Mouse (Mus musculus): ENCODE results near the gene Rpn1. TPM values are rescaled to one million over a fixed set of nuclear protein-coding genes. Genes with fewer than 3 reads are reported as not detected.

Rpn1 gene
- polyA plus RNA-seq, 1 experiment from 2014 or later = 299 TPM

GRCm38 (mm10) chr6:88131521-88131920, 47.2 kb downstream of the Rpn1 start:
- no peak overlapping the region for H3K27ac ChIP-seq (replicated peaks)
- no peak for ATAC-seq (ENCODE audit: low read depth)
- no peaks in the 10 kb centered on the region for H3K36me3 ChIP-seq
- peaks cover 24% of the 10 kb centered on the region for H3K4me1 ChIP-seq (replicated peaks)
- WGBS = 30% methylated on average over 5 of the region's 5 CpGs
- H3K9me3 ChIP-seq = no peaks in the 10 kb centered on the region
- no peak overlapping the region for H3K4me3 ChIP-seq
- H3K9ac ChIP-seq = peak overlapping the region; percentile 58
- peaks cover 11% of the 10 kb centered on the region; the same call in 1 of the 2 replicates for H3K27me3 ChIP-seq
- peak overlapping the region; percentile 45 for H3K4me2 ChIP-seq

GRCm38 (mm10) chr6:88132051-88132450, 47.8 kb downstream of the Rpn1 start:
- Histone ChIP-seq H3K27ac (replicated peaks) (no peak overlapping the region), H3K4me3 (no peak overlapping the region), H3K4me1 (replicated peaks) (peaks cover 29% of the 10 kb centered on the region), H3K4me2 (peak overlapping the region; percentile 45), H3K36me3 (no peaks in the 10 kb centered on the region), H3K9ac (peak overlapping the region; percentile 58), H3K9me3 (no peaks in the 10 kb centered on the region), H3K27me3 (peaks cover 11% of the 10 kb centered on the region; the same call in 1 of the 2 replicates)
- WGBS = 3% methylated on average over 17 of the region's 17 CpGs
- ATAC-seq (ENCODE audit: low read depth) = peak; percentile 52

GRCm38 (mm10) chr6:88133061-88133460, 48.8 kb downstream of the Rpn1 start:
- 85% methylated on average over 6 of the region's 6 CpGs for WGBS
- Histone ChIP-seq H3K9ac (no peak overlapping the region), H3K4me1 (replicated peaks) (peaks cover 29% of the 10 kb centered on the region), H3K9me3 (no peaks in the 10 kb centered on the region), H3K36me3 (no peaks in the 10 kb centered on the region), H3K4me2 (no peak overlapping the region), H3K27ac (replicated peaks) (no peak overlapping the region), H3K27me3 (peaks cover 11% of the 10 kb centered on the region; the same call in 1 of the 2 replicates), H3K4me3 (no peak overlapping the region)
- no peak for ATAC-seq (ENCODE audit: low read depth)

DNA sequence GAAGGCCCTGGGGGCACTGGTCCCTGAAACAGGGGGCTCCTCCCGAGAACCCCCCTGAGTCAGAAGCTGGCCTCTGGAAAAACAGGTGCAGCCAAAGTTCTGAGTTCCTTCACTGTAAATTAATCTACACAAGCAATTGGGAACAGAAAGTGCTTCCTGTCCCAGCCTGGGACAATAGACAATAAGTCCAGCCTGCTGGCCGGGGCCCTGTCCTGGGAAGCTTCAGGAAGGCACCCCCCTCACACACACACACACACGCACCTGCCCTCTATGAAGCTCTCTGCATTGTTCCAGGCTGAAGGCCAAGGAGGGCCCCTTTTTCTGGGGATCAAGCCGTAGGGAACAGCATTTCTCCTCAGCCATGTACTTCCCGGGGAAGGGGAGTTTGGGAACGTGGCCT, 49.6 kb downstream of the Rpn1 start:
- no peak overlapping the region for H3K27ac ChIP-seq (replicated peaks)
- H3K4me2 ChIP-seq = no peak overlapping the region
- no peaks in the 10 kb centered on the region for H3K36me3 ChIP-seq
- no peak overlapping the region for H3K4me3 ChIP-seq
- H3K9ac ChIP-seq = no peak overlapping the region
- 54% methylated on average over 6 of the region's 6 CpGs for WGBS
- no peaks in the 10 kb centered on the region for H3K9me3 ChIP-seq
- ATAC-seq (ENCODE audit: low read depth) = no peak
- H3K27me3 ChIP-seq = peaks cover 11% of the 10 kb centered on the region; the same call in 1 of the 2 replicates
- H3K4me1 ChIP-seq (replicated peaks) = peaks cover 29% of the 10 kb centered on the region

- H3K9me3 ChIP-seq = no peaks in the 10 kb centered on the region
- 35% methylated on average over 15 of the region's 15 CpGs for WGBS
- H3K4me3 ChIP-seq = peak overlapping the region; percentile 14; the same call in 1 of the 2 replicates
Measured at GRCm38 (mm10) chr6:88136201-88136631, 51.9 kb downstream of the Rpn1 start.

DNA sequence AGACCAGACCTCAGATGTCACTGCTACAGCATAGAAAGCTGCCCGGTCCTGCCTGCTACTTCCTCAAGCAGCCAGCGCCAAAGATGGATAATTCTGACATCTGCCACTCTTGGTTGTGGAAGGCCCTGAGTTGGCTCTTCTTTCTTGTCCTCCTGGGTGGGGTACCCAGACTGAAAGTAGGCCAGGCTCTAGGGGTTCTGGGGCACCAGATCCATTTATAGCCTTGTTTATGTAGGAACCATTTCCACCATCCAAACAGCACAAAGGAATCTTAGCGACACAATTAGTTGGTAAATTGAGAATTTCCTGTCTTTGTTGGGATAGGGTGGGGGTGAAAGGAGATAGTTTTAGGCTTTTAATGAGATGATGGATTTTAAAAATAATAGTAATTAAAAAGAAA, 54.2 kb downstream of the Rpn1 start:
- Histone ChIP-seq H3K4me2 (no peak overlapping the region), H3K9ac (no peak overlapping the region), H3K36me3 (no peaks in the 10 kb centered on the region), H3K4me3 (no peak overlapping the region), H3K27ac (replicated peaks) (no peak overlapping the region), H3K4me1 (replicated peaks) (peaks cover 17% of the 10 kb centered on the region), H3K27me3 (peaks cover 7% of the 10 kb centered on the region; the same call in 1 of the 2 replicates), H3K9me3 (no peaks in the 10 kb centered on the region)
- ATAC-seq (ENCODE audit: low read depth) = no peak
- 89% methylated on average over 3 of the region's 3 CpGs for WGBS

More at GRCm38 (mm10) chr6:88136201-88136631, 51.9 kb downstream of the Rpn1 start:
- Histone ChIP-seq H3K36me3 (no peaks in the 10 kb centered on the region), H3K4me2 (peak overlapping the region; percentile 49), H3K27ac (replicated peaks) (no peak overlapping the region), H3K9ac (peak overlapping the region; percentile 23; the same call in 1 of the 2 replicates), H3K4me1 (replicated peaks) (peaks cover 29% of the 10 kb centered on the region), H3K27me3 (peaks cover 7% of the 10 kb centered on the region; the same call in 1 of the 2 replicates)
- no peak for ATAC-seq (ENCODE audit: low read depth)

GRCm38 (mm10) chr6:88140264-88140663, 56.0 kb downstream of the Rpn1 start:
- Histone ChIP-seq H3K4me3 (no peak overlapping the region), H3K4me1 (replicated peaks) (peaks cover 14% of the 10 kb centered on the region), H3K27ac (replicated peaks) (no peak overlapping the region), H3K4me2 (no peak overlapping the region), H3K9me3 (no peaks in the 10 kb centered on the region), H3K36me3 (no peaks in the 10 kb centered on the region), H3K27me3 (peaks cover 7% of the 10 kb centered on the region; the same call in 1 of the 2 replicates), H3K9ac (no peak overlapping the region)
- WGBS = 66% methylated on average over 8 of the region's 8 CpGs
- no peak for ATAC-seq (ENCODE audit: low read depth)

DNA sequence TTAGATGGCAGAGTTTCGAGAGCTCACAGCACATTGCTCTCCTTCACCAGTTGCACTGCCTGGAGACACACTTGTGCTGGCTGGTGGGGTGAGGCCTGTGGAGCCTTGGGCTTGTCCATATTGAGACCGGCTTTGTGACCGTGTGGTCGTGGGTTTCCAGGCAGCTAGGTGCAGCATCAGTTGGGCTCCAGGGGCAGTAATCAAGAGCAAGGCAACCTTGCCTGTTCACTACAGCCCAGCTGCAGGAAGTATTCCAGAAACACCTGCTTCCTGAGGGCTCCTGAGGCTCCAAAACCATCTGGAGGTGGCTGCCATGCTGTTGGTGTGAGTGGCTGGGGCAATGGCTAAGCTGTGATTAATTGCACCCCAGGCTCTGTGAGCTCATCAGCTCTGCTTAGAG, 61.5 kb downstream of the Rpn1 start:
- no peak overlapping the region for H3K4me3 ChIP-seq
- H3K36me3 ChIP-seq = no peaks in the 10 kb centered on the region
- peaks cover 16% of the 10 kb centered on the region for H3K4me1 ChIP-seq (replicated peaks)
- H3K9ac ChIP-seq = no peak overlapping the region
- H3K4me2 ChIP-seq = no peak overlapping the region
- ATAC-seq (ENCODE audit: low read depth) = no peak
- 71% methylated on average over 4 of the region's 4 CpGs for WGBS
- H3K27ac ChIP-seq (replicated peaks) = no peak overlapping the region
- H3K27me3 ChIP-seq = no peaks in the 10 kb centered on the region
- H3K9me3 ChIP-seq = no peaks in the 10 kb centered on the region

DNA sequence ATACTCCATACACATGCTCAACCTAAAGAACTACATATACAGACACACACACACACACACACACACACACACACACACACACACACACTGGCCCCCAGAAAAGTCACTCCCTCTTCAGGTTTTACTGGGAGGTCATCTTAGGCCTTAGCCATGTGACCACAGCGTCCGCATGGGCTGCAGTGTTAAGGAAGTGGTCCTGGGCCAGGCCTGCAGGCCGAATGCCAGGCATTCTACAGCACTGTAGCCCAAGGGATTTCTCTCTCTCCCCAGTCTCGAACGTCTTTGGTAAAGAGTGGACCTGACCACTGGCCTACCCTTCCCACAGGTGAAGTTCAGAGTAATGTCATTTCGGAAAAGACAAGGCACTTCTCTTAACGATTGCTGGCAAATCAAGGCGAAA, 62.3 kb downstream of the Rpn1 start:
- H3K9me3 ChIP-seq = no peaks in the 10 kb centered on the region
- ATAC-seq (ENCODE audit: low read depth) = no peak
- no peak overlapping the region for H3K27ac ChIP-seq (replicated peaks)
- no peaks in the 10 kb centered on the region for H3K36me3 ChIP-seq
- no peak overlapping the region for H3K4me2 ChIP-seq
- peaks cover 16% of the 10 kb centered on the region for H3K4me1 ChIP-seq (replicated peaks)
- H3K9ac ChIP-seq = no peak overlapping the region
- no peaks in the 10 kb centered on the region for H3K27me3 ChIP-seq
- no peak overlapping the region for H3K4me3 ChIP-seq
- 82% methylated on average over 8 of the region's 8 CpGs for WGBS

GRCm38 (mm10) chr6:88147411-88148003, 63.2 kb downstream of the Rpn1 start:
- Histone ChIP-seq H3K27ac (replicated peaks) (no peak overlapping the region), H3K4me3 (no peak overlapping the region), H3K27me3 (no peaks in the 10 kb centered on the region), H3K9ac (no peak overlapping the region), H3K4me1 (replicated peaks) (peaks cover 16% of the 10 kb centered on the region), H3K4me2 (no peak overlapping the region), H3K9me3 (no peaks in the 10 kb centered on the region), H3K36me3 (no peaks in the 10 kb centered on the region)
- peak; percentile 32 for ATAC-seq (ENCODE audit: low read depth)
- 73% methylated on average over 16 of the region's 16 CpGs for WGBS

GRCm38 (mm10) chr6:88151335-88151734, 67.1 kb downstream of the Rpn1 start:
- Histone ChIP-seq H3K36me3 (no peaks in the 10 kb centered on the region), H3K4me1 (replicated peaks) (peaks cover 10% of the 10 kb centered on the region), H3K9ac (no peak overlapping the region), H3K27ac (replicated peaks) (no peak overlapping the region), H3K4me2 (no peak overlapping the region), H3K27me3 (no peaks in the 10 kb centered on the region), H3K9me3 (no peaks in the 10 kb centered on the region), H3K4me3 (no peak overlapping the region)
- no peak for ATAC-seq (ENCODE audit: low read depth)
- 75% methylated on average over 4 of the region's 4 CpGs for WGBS

DNA sequence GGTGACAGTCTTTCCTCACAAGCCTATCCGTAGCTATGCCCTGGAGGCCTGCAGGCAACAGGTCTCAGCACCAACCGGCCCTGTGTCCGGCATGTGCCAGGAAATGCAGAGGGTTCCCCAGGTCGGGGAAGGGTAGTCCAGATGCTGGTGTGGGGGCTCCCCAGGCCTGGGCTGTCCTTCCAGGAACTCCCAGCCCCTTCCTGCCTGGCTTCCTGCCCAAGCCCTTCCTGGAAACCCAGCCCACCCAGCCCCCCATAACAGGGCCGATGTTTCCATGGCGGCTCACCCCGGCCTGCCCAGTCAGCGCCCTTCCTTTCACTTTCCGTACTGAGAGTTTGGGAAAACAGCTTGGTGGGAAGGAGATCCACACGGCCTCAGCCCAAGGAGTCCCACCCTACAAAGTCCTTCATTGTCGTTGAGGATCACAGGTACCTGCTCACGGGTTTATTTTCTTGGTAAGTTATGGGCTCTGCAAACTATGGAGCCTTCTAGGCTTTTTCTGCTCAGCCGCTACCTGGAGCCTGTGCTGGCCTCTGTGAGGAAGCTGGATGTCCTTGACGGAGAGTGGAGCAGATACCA, 67.9 kb downstream of the Rpn1 start:
- no peak overlapping the region for H3K4me3 ChIP-seq
- H3K9ac ChIP-seq = no peak overlapping the region
- no peak for ATAC-seq (ENCODE audit: low read depth)
- H3K4me2 ChIP-seq = no peak overlapping the region
- H3K27me3 ChIP-seq = no peaks in the 10 kb centered on the region
- no peaks in the 10 kb centered on the region for H3K9me3 ChIP-seq
- WGBS = 86% methylated on average over 14 of the region's 14 CpGs
- H3K27ac ChIP-seq (replicated peaks) = no peak overlapping the region
- H3K36me3 ChIP-seq = no peaks in the 10 kb centered on the region
- peaks cover 7% of the 10 kb centered on the region for H3K4me1 ChIP-seq (replicated peaks)
